Mouse (Mus musculus) embryo, embryonic 11 days (tissue): Measurements from ENCODE around the gene Tsx.
"Not testable (repeated sequence)": the region's sequence is repeated elsewhere in the genome, so short reads cannot be mapped to it uniquely, and the experiment has no call there.

Source experiments
- DNase-seq: peaks from one replicate; pipeline ENCODE4 v3.0.0-alpha.2; 2015

Tsx gene

GRCm38 (mm10) chrX:103414167-103414566, at the start of gene Tsx:
Gene Tsx (plus strand): TSS chrX:103414467.
- no peak for DNase-seq

GRCm38 (mm10) chrX:103366201-103366600, 48.1 kb upstream of the Tsx start:
- peak; percentile 4 for DNase-seq

GRCm38 (mm10) chrX:103368650-103369049, 45.6 kb upstream of the Tsx start:
- DNase-seq: no peak

GRCm38 (mm10) chrX:103371221-103371620, 43.0 kb upstream of the Tsx start:
- no peak for DNase-seq

- DNase-seq: peak; percentile 26
Observed at GRCm38 (mm10) chrX:103371627-103372026, 42.6 kb upstream of the Tsx start.

GRCm38 (mm10) chrX:103374250-103374649, 40.0 kb upstream of the Tsx start:
- peak; percentile 27 for DNase-seq

- peak; percentile 1 for DNase-seq
Observed at GRCm38 (mm10) chrX:103384528-103384927, 29.7 kb upstream of the Tsx start.

- no peak for DNase-seq
Observed at GRCm38 (mm10) chrX:103388131-103388530, 26.1 kb upstream of the Tsx start.

GRCm38 (mm10) chrX:103393841-103394240, 20.4 kb upstream of the Tsx start:
- no peak for DNase-seq

GRCm38 (mm10) chrX:103405021-103405420, 9.2 kb upstream of the Tsx start:
- DNase-seq: peak; percentile 7

GRCm38 (mm10) chrX:103421710-103422109, 7.4 kb downstream of the Tsx start, which contains the start of gene Gm26992:
Gene Gm26992 (plus strand): TSS chrX:103422010.
- DNase-seq: no peak

- DNase-seq: no peak
Observed at GRCm38 (mm10) chrX:103427677-103428076, 13.4 kb downstream of the Tsx start.

GRCm38 (mm10) chrX:103432293-103432692, 18.0 kb downstream of the Tsx start:
- DNase-seq: no peak

- DNase-seq: no peak
Observed at GRCm38 (mm10) chrX:103438023-103438422, 23.8 kb downstream of the Tsx start.

- DNase-seq: peak; percentile 70
Observed at GRCm38 (mm10) chrX:103440803-103441202, 26.5 kb downstream of the Tsx start.

- peak; percentile 62 for DNase-seq
Observed at GRCm38 (mm10) chrX:103443755-103444154, 29.5 kb downstream of the Tsx start.

GRCm38 (mm10) chrX:103447539-103448169, 33.4 kb downstream of the Tsx start:
- peak; percentile 48 for DNase-seq

GRCm38 (mm10) chrX:103448429-103448828, 34.2 kb downstream of the Tsx start:
- not testable (repeated sequence) for DNase-seq

- not testable (repeated sequence) for DNase-seq
Observed at GRCm38 (mm10) chrX:103448943-103449722, 34.9 kb downstream of the Tsx start.

- DNase-seq: no peak
Observed at GRCm38 (mm10) chrX:103452815-103453214, 38.5 kb downstream of the Tsx start.

- no peak for DNase-seq
Observed at GRCm38 (mm10) chrX:103460056-103460455, 45.8 kb downstream of the Tsx start.

- DNase-seq: no peak
Observed at GRCm38 (mm10) chrX:103468998-103469397, 54.7 kb downstream of the Tsx start.

- DNase-seq: no peak
Observed at GRCm38 (mm10) chrX:103472346-103472745, 58.1 kb downstream of the Tsx start.
